Mouse (Mus musculus): ENCODE measurements at regions not wholly inside any gene's neighbourhood (a gene's known extent, or its start where the extent isn't known, plus 50 kb on each side); places are given as distances from the start of the nearest gene placed in this dataset.

DNA sequence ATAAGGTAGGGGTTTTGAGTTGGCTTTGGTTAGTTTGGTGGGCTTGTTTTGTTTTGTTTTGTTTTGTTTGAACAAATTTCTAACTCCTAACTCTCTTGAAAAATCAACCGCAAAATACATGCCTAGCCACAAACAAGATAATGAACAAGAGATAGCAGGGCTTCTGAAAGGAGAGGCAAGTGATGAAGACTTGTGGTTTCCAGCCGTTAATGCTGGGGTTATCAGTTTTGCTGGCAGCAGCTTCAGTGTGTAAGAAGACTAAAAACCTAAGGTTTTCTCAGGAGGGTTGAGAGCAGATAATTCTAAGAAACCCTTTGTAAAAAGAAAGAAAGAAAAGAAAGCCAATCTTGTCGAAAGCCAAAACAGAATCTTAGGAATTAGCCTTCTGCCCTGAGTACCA lies 115.6 kb downstream of the Dad1 start:
- no peaks in the 10 kb centered on the region for H3K27me3 ChIP-seq (replicated peaks)
- no peaks in the 10 kb centered on the region for H3K9me3 ChIP-seq (replicated peaks; ENCODE audit: low read length)
- no peak overlapping the region for H3K9ac ChIP-seq (ENCODE audit: insufficient read depth, low read depth)
- no peak overlapping the region for H3K27ac ChIP-seq (ENCODE audit: insufficient read depth, low read depth)
- TF ChIP-seq IRF4 (IDR thresholded peaks at IDR 0.05; ENCODE audit: low read depth, low read length): no peak
- no peak for TF ChIP-seq POLR2A (IDR thresholded peaks at IDR 0.05; ENCODE audit: low read depth, low read length)
- no peak for TF ChIP-seq USF2 (conservative IDR thresholded peaks at IDR 0.05; ENCODE audit: low read depth, low read length)
- H3K4me3 ChIP-seq (replicated peaks in 1 of 3; ENCODE audit: low read depth in 2 of 3, low read length in 2 of 3, poor library complexity in 1 of 3): no peak overlapping the region
- no peaks in the 10 kb centered on the region for H3K4me1 ChIP-seq (ENCODE audit: control insufficient read depth in 1 of 2, insufficient read depth in 2 of 2)
- H3K4me2 ChIP-seq (ENCODE audit: insufficient read depth, low read depth, poor library complexity, severe bottlenecking): no peak overlapping the region
- dilution Hi-C loops (cut with MboI; ENCODE audit: extremely low pct_ligation_motif_present, extremely low pct_unique_long_range_greater_than_20kb, low sequenced_read_pairs): no loop called here
- H3K79me2 ChIP-seq (replicated peaks; ENCODE audit: control insufficient read depth, extremely low read depth, insufficient read depth, poor library complexity, severe bottlenecking): no peaks in the 10 kb centered on the region
- no peak for DNase-seq (ENCODE audit: extremely low read depth)
- no peaks in the 10 kb centered on the region for H3K36me3 ChIP-seq (replicated peaks in 1 of 2; ENCODE audit: control insufficient read depth in 1 of 2, insufficient read depth in 1 of 2, low read length in 1 of 2)
- in situ Hi-C loops (cut with MboI; ENCODE audit: low pct_ligation_motif_present, low pct_unique_long_range_greater_than_20kb, low sequenced_read_pairs): no loop called here

DNA sequence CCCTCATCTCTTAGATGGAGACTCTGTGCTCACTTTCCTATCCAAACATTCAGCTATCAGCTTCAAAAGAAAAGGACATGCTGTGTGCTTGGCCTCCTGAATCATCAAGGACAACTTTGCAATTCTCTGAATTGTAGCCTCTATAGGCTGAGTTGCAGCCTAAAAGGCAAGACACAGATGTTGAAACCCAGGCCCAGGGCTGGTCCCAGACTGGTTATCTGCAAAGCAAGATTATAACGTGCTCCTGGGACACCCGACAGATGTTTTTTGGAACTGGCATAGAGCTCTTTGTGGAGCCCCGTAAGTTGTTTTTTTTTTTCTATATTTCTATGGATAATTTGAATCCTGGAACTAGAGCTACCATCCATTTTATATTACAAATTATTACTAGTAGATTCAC lies 117.4 kb downstream of the Dad1 start:
- dilution Hi-C loops (cut with MboI; ENCODE audit: extremely low pct_ligation_motif_present, extremely low pct_unique_long_range_greater_than_20kb, low sequenced_read_pairs): no loop called here
- Histone ChIP-seq H3K9ac (ENCODE audit: insufficient read depth, low read depth) (no peak overlapping the region), H3K79me2 (replicated peaks; ENCODE audit: control insufficient read depth, extremely low read depth, insufficient read depth, poor library complexity, severe bottlenecking) (no peaks in the 10 kb centered on the region), H3K9me3 (replicated peaks; ENCODE audit: low read length) (no peaks in the 10 kb centered on the region), H3K4me2 (ENCODE audit: insufficient read depth, low read depth, poor library complexity, severe bottlenecking) (no peak overlapping the region), H3K27ac (ENCODE audit: insufficient read depth, low read depth) (no peak overlapping the region), H3K27me3 (replicated peaks) (no peaks in the 10 kb centered on the region), H3K4me3 (replicated peaks in 1 of 3; ENCODE audit: low read depth in 2 of 3, low read length in 2 of 3, poor library complexity in 1 of 3) (no peak overlapping the region), H3K4me1 (ENCODE audit: control insufficient read depth in 1 of 2, insufficient read depth in 2 of 2) (no peaks in the 10 kb centered on the region), H3K36me3 (replicated peaks in 1 of 2; ENCODE audit: control insufficient read depth in 1 of 2, insufficient read depth in 1 of 2, low read length in 1 of 2) (no peaks in the 10 kb centered on the region)
- in situ Hi-C loops (cut with MboI; ENCODE audit: low pct_ligation_motif_present, low pct_unique_long_range_greater_than_20kb, low sequenced_read_pairs): no loop called here
- TF ChIP-seq MEF2A (IDR thresholded peaks at IDR 0.05; ENCODE audit: borderline replicate concordance, low read depth, low read length) (no peak), BHLHE40 (IDR thresholded peaks at IDR 0.05; ENCODE audit: low read depth, low read length) (no peak), TBP (conservative IDR thresholded peaks at IDR 0.05; ENCODE audit: low read depth, low read length) (no peak), SIN3A (IDR thresholded peaks at IDR 0.05; ENCODE audit: low read length) (no peak), UBTF (IDR thresholded peaks at IDR 0.05; ENCODE audit: low read depth, low read length) (no peak), ZMIZ1 (IDR thresholded peaks at IDR 0.05; ENCODE audit: low read depth, low read length) (no peak), MAZ (IDR thresholded peaks at IDR 0.05; ENCODE audit: low read depth, low read length) (no peak), SMC3 (IDR thresholded peaks at IDR 0.05; ENCODE audit: low read depth, low read length) (no peak), RCOR1 (conservative IDR thresholded peaks at IDR 0.05; ENCODE audit: low read depth, low read length) (no peak), USF1 (IDR thresholded peaks at IDR 0.05; ENCODE audit: low read depth, low read length) (no peak)
- DNase-seq (ENCODE audit: extremely low read depth): no peak

DNA sequence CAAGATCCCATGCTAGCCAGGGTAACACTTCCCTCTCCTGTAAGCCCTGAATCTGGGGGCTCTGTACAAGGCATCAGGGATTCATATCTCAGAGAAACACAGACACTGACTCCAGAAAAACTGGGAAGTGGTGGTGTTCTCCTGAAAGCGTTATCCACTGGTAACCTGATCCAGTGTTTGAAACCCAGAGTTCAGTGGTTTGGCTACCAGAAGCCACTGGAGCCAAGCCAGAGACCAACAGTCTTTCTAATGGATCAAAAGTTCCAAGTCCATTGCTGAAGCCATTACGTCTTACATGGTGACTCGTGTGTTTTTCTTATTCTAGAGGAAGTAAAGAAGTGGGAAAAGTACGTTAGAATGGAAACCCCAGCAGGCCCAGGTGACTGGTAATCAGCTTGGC lies 125.6 kb downstream of the Dad1 start:
- Histone ChIP-seq H3K4me3 (replicated peaks in 1 of 3; ENCODE audit: low read depth in 2 of 3, low read length in 2 of 3, poor library complexity in 1 of 3) (no peak overlapping the region), H3K4me1 (ENCODE audit: control insufficient read depth in 1 of 2, insufficient read depth in 2 of 2) (no peaks in the 10 kb centered on the region)
- dilution Hi-C loops (cut with MboI; ENCODE audit: extremely low pct_ligation_motif_present, extremely low pct_unique_long_range_greater_than_20kb, low sequenced_read_pairs): no loop called here

More for the DNA sequence above, 125.6 kb downstream of the Dad1 start:
- Histone ChIP-seq H3K36me3 (replicated peaks in 1 of 2; ENCODE audit: control insufficient read depth in 1 of 2, insufficient read depth in 1 of 2, low read length in 1 of 2) (no peaks in the 10 kb centered on the region), H3K9ac (ENCODE audit: insufficient read depth, low read depth) (no peak overlapping the region), H3K9me3 (replicated peaks; ENCODE audit: low read length) (no peaks in the 10 kb centered on the region), H3K79me2 (replicated peaks; ENCODE audit: control insufficient read depth, extremely low read depth, insufficient read depth, poor library complexity, severe bottlenecking) (no peaks in the 10 kb centered on the region), H3K4me2 (ENCODE audit: insufficient read depth, low read depth, poor library complexity, severe bottlenecking) (no peak overlapping the region), H3K27ac (ENCODE audit: insufficient read depth, low read depth) (no peak overlapping the region), H3K27me3 (replicated peaks) (no peaks in the 10 kb centered on the region)
- in situ Hi-C loops (cut with MboI; ENCODE audit: low pct_ligation_motif_present, low pct_unique_long_range_greater_than_20kb, low sequenced_read_pairs): no loop called here
- no peak for TF ChIP-seq MAFK (IDR thresholded peaks at IDR 0.05; ENCODE audit: insufficient replicate concordance, low read length)
- TF ChIP-seq CHD2 (IDR thresholded peaks at IDR 0.05; ENCODE audit: low read length): no peak
- TF ChIP-seq CHD1 (IDR thresholded peaks at IDR 0.05; ENCODE audit: low read depth, low read length): no peak
- TF ChIP-seq E2F4 (IDR thresholded peaks at IDR 0.05; ENCODE audit: insufficient replicate concordance, low read depth, low read length): no peak
- no peak for TF ChIP-seq MEF2A (IDR thresholded peaks at IDR 0.05; ENCODE audit: borderline replicate concordance, low read depth, low read length)
- no peak for TF ChIP-seq TCF12 (IDR thresholded peaks at IDR 0.05; ENCODE audit: low read depth, low read length)
- no peak for TF ChIP-seq UBTF (IDR thresholded peaks at IDR 0.05; ENCODE audit: low read depth, low read length)
- no peak for TF ChIP-seq GABPA (IDR thresholded peaks at IDR 0.05; ENCODE audit: insufficient replicate concordance, low read depth, low read length)
- TF ChIP-seq POLR2A (IDR thresholded peaks at IDR 0.05; ENCODE audit: low read depth, low read length): no peak
- DNase-seq (ENCODE audit: extremely low read depth): no peak
